Mouse (Mus musculus) liver, adult 2 months (tissue): ENCODE data around the gene Gzmf. TPM values are rescaled to one million over a fixed set of nuclear protein-coding genes. Genes with fewer than 3 reads are reported as not detected.
"Not testable (repeated sequence)": the region's sequence is repeated elsewhere in the genome, so short reads cannot be mapped to it uniquely, and the experiment has no call there.

Experiments used
- DNase-seq: peaks from one replicate; pipeline ENCODE4 v3.0.0-alpha.2; 2011; ENCODE audit warnings: low read depth, low spot score; ENCODE audit errors: extremely low read depth
- H3K27ac ChIP-seq: fragments of 200-500 bp; replicated peaks from 2 replicates; pipeline ENCODE4 v1.5.1; 2012; ENCODE audit warnings: low read depth, mild to moderate bottlenecking, control low read depth, inconsistent platforms, low read length; ENCODE audit not compliant: insufficient read depth
- H3K27me3 ChIP-seq: fragments of 200-500 bp; 2 replicates; pipeline ENCODE4 v1.6.1; 2012; ENCODE audit warnings: mild to moderate bottlenecking, moderate library complexity, low read length, inconsistent platforms; ENCODE audit not compliant: control insufficient read depth, insufficient read depth
- H3K36me3 ChIP-seq: fragments of 200-500 bp; 2 replicates; pipeline ENCODE4 v1.6.1; 2012; ENCODE audit warnings: low read length, inconsistent platforms; ENCODE audit not compliant: control insufficient read depth, insufficient read depth
- H3K4me1 ChIP-seq: fragments of 200-500 bp; 2 replicates; pipeline ENCODE4 v1.6.1; 2011; ENCODE audit warnings: low read length; ENCODE audit not compliant: control insufficient read depth, insufficient read depth
- H3K4me3 ChIP-seq: fragments of 200-500 bp; 2 replicates; pipeline ENCODE4 v1.5.1; 2011; ENCODE audit warnings: low read depth, mild to moderate bottlenecking, control low read depth, low read length, moderate library complexity; ENCODE audit not compliant: insufficient read depth
- H3K79me2 ChIP-seq: fragments of 200-500 bp; 2 replicates; pipeline ENCODE4 v1.6.1; 2012; ENCODE audit warnings: inconsistent platforms, mild to moderate bottlenecking, low read length, moderate library complexity; ENCODE audit not compliant: control insufficient read depth, insufficient read depth
- H3K9ac ChIP-seq: fragments of 200-500 bp; 2 replicates; pipeline ENCODE4 v1.6.1; 2012; ENCODE audit warnings: low read depth, mild to moderate bottlenecking, control low read depth, inconsistent platforms, low read length
- CTCF ChIP-seq: fragments of 200-500 bp; IDR thresholded peaks from 2 replicates; pipeline ENCODE4 v1.5.1; 2011; ENCODE audit warnings: low read depth, low read length, control low read depth
- POLR2A ChIP-seq: fragments of 200-500 bp; IDR thresholded peaks from 2 replicates; pipeline ENCODE4 v1.6.1; 2011; ENCODE audit warnings: low read length, control low read depth; ENCODE audit not compliant: insufficient read depth; ENCODE audit errors: extremely low read depth
- WGBS: fragments of 180-500 bp; shearing (Covaris S2); methylation state at CpG from one replicate; pipeline ENCODE4 v1.1.7; 2018; 5-methylcytosine and 5-hydroxymethylcytosine counted together
- polyA plus RNA-seq: library from polyadenylated mRNA; depleted of rRNA; stranded (reverse); fragments of >200 nt; gene quantifications from 2 replicates; pipeline ENCODE4 v1.2.3, GENCODE M21; 2012; rRNA removed
- total RNA-seq: library from RNA; depleted of rRNA; stranded (reverse); fragments of >200 nt; gene quantifications from 2 replicates; pipeline ENCODE4 v1.2.3, GENCODE M21; 2014; rRNA removed

The Gzmf gene
- total RNA-seq, result not detected in 2 replicates
- not detected in 2 replicates for polyA plus RNA-seq

- TF ChIP-seq POLR2A (no peak), CTCF (no peak)
- Histone ChIP-seq H3K27ac (no peak within 1 kb of the TSS), H3K4me3 (no peak within 1 kb of the TSS), H3K36me3 (no peaks in the 10 kb centered on the region), H3K27me3 (no peaks in the 10 kb centered on the region), H3K4me1 (no peaks in the 10 kb centered on the region), H3K79me2 (no peaks in the 10 kb centered on the region), H3K9ac (no peak within 1 kb of the TSS)
- DNase-seq, result no peak
- WGBS, result 92% methylated on average over 4 of the region's 4 CpGs
Observed at GRCm38 (mm10) chr14:56211317-56211716, at the start of gene Gzmf. Gzmf (minus strand) TSS chr14:56211417.

- H3K4me1 ChIP-seq, result no peaks in the 10 kb centered on the region
- H3K4me3 ChIP-seq, result no peak overlapping the region
- H3K36me3 ChIP-seq, result no peaks in the 10 kb centered on the region
- DNase-seq, result no peak
- no peak overlapping the region for H3K27ac ChIP-seq
- TF ChIP-seq CTCF (no peak), POLR2A (no peak)
- H3K9ac ChIP-seq, result no peak overlapping the region
- H3K79me2 ChIP-seq, result no peaks in the 10 kb centered on the region
- no peaks in the 10 kb centered on the region for H3K27me3 ChIP-seq
Observed at GRCm38 (mm10) chr14:56240409-56240808, 29.2 kb upstream of the Gzmf start.

- no peaks in the 10 kb centered on the region for H3K36me3 ChIP-seq
- H3K9ac ChIP-seq, result no peak within 1 kb of the TSS
- TF ChIP-seq POLR2A (no peak), CTCF (no peak)
- no peak within 1 kb of the TSS for H3K27ac ChIP-seq
- 70% methylated on average over 2 of the region's 2 CpGs for WGBS
- H3K4me1 ChIP-seq, result no peaks in the 10 kb centered on the region
- H3K4me3 ChIP-seq, result no peak within 1 kb of the TSS
- DNase-seq, result no peak
- H3K79me2 ChIP-seq, result no peaks in the 10 kb centered on the region
- no peaks in the 10 kb centered on the region for H3K27me3 ChIP-seq
Observed at GRCm38 (mm10) chr14:56234556-56234955, 23.3 kb upstream of the Gzmf start, which contains the start of gene Gzmc. Gzmc (minus strand) TSS chr14:56234656.

- H3K36me3 ChIP-seq, result no peaks in the 10 kb centered on the region
- H3K4me1 ChIP-seq, result no peaks in the 10 kb centered on the region
- no peak for TF ChIP-seq CTCF
- no peak overlapping the region for H3K4me3 ChIP-seq
- H3K27me3 ChIP-seq, result no peaks in the 10 kb centered on the region
- H3K27ac ChIP-seq, result no peak overlapping the region
- H3K79me2 ChIP-seq, result no peaks in the 10 kb centered on the region
- WGBS, result 81% methylated on average over 1 of the region's 1 CpGs
- no peak overlapping the region for H3K9ac ChIP-seq
- DNase-seq, result no peak
Observed at GRCm38 (mm10) chr14:56205613-56206012, 5.6 kb downstream of the Gzmf start.

GRCm38 (mm10) chr14:56205021-56205420 lies 6.2 kb downstream of the Gzmf start:
- 43% methylated on average over 5 of the region's 5 CpGs for WGBS
- H3K27me3 ChIP-seq, H3K4me3 ChIP-seq, H3K4me1 ChIP-seq, H3K79me2 ChIP-seq, H3K36me3 ChIP-seq, H3K9ac ChIP-seq, H3K27ac ChIP-seq: not testable (repeated sequence)
- peak; percentile 6 for DNase-seq
- TF ChIP-seq CTCF, result peak; percentile 63

- 7% methylated on average over 2 of the region's 2 CpGs for WGBS
- no peaks in the 10 kb centered on the region for H3K79me2 ChIP-seq
- no peaks in the 10 kb centered on the region for H3K4me1 ChIP-seq
- H3K27ac ChIP-seq, result no peak overlapping the region
- H3K4me3 ChIP-seq, result no peak overlapping the region
- no peaks in the 10 kb centered on the region for H3K36me3 ChIP-seq
- H3K9ac ChIP-seq, result no peak overlapping the region
- peak; percentile 43 for DNase-seq
- no peaks in the 10 kb centered on the region for H3K27me3 ChIP-seq
- TF ChIP-seq POLR2A, result no peak
- TF ChIP-seq CTCF, result peak; percentile 86
Observed at GRCm38 (mm10) chr14:56203975-56204374, 7.2 kb downstream of the Gzmf start.
